In genomic region chr4:41681176-41681575, GRCm38 (mm10) we compare ENCODE assay signal across 22 mouse cellular contexts. TPM values are rescaled to one million over a fixed set of nuclear protein-coding genes. Genes with fewer than 3 reads are reported as not detected.
DNase-seq lines count a peak whose midpoint lies in the region; TF ChIP-seq lines count a peak whose summit lies in the region.
"Had no signal": no experiment of that assay in that cellular context is flagged by ENCODE, and none has a peak within 500 bp of the region (broad histone marks: within the 10 kb centered on the region; RNA-seq: fewer than 3 reads in every experiment).

No protein-coding gene starts in this region.

- TF ChIP-seq POLR2A in kidney, adult 2 months (IDR thresholded peaks at IDR 0.05; ENCODE audit: low read depth, low read length), result no peak

- H3K27ac ChIP-seq in layer of hippocampus, adult 2 months, result no peak overlapping the region
- H3K27ac ChIP-seq in kidney, adult 2 months (ENCODE audit: insufficient read depth, low read depth, low read length), result no peak overlapping the region
- H3K27ac ChIP-seq: embryonic facial prominence, embryonic 13.5 days; gastrocnemius, adult 2 months; intestine, embryonic 15.5 days; kidney, embryonic 15.5 days; neural tube, embryonic 15.5 days had no signal

- no peaks in the 10 kb centered on the region for H3K36me3 ChIP-seq in kidney, adult 2 months (ENCODE audit: control insufficient read depth, insufficient read depth, low read length)
- H3K36me3 ChIP-seq: embryonic facial prominence, embryonic 13.5 days; heart, embryonic 12.5 days; intestine, embryonic 15.5 days; kidney, embryonic 15.5 days; neural tube, embryonic 15.5 days had no signal

- no peaks in the 10 kb centered on the region for H3K27me3 ChIP-seq in kidney, adult 2 months (replicated peaks; ENCODE audit: control insufficient read depth, insufficient read depth, low read length)
- H3K27me3 ChIP-seq: embryonic facial prominence, embryonic 13.5 days; neural tube, embryonic 15.5 days had no signal

- peak; percentile 73 for DNase-seq in cerebellum, adult 9-11 months
- DNase-seq in cerebellum, adult 8-10 months, result no peak
- DNase-seq in layer of hippocampus, adult 2 months (ENCODE audit: low spot score in 2 of 2), result peak; percentile 51 to 58
- no peak for DNase-seq in layer of hippocampus, postnatal 36 days
- DNase-seq in right cerebral cortex, adult 2 months (ENCODE audit: low spot score in 2 of 2), result peak; percentile 39 to 41
- no peak for DNase-seq in right cerebral cortex, postnatal 4 days
- no peak for DNase-seq in kidney, adult 2 months
- DNase-seq: adrenal gland, postnatal 10 days; gastrocnemius, adult 2 months; heart, postnatal 36 days; liver; liver, postnatal 0 days; lung, postnatal 14 days; thymus, adult 2 months had no signal

- peaks cover 5% of the 10 kb centered on the region; the same call in 1 of the 2 replicates for H3K4me1 ChIP-seq in kidney, adult 2 months (ENCODE audit: control insufficient read depth, insufficient read depth, low read length)
- H3K4me1 ChIP-seq: megakaryocyte, embryonic 14.5 days had no signal

- H3K4me3 ChIP-seq in layer of hippocampus, adult 2 months, result no peak overlapping the region
- no peak overlapping the region for H3K4me3 ChIP-seq in kidney, adult 2 months (ENCODE audit: insufficient read depth, low read depth, low read length)
- H3K4me3 ChIP-seq: embryonic facial prominence, embryonic 13.5 days; gastrocnemius, adult 2 months; heart, embryonic 12.5 days; intestine, embryonic 15.5 days; kidney, embryonic 15.5 days; myocyte; neural tube, embryonic 15.5 days had no signal

- TF ChIP-seq CTCF in layer of hippocampus, adult 2 months (conservative IDR thresholded peaks at IDR 0.05), result no peak
- no peak for TF ChIP-seq CTCF in kidney, adult 2 months (conservative IDR thresholded peaks at IDR 0.05; ENCODE audit: insufficient read depth, insufficient read length, low read depth, low read length)

- 82% methylated on average over 4 of the region's 4 CpGs for WGBS in kidney, adult 2 months

RNA-seq across cellular contexts. Expression of gene Cntfr, which starts 15.7 kb away (rescaled TPM):
- total RNA-seq in layer of hippocampus, adult 2 months (2021), result 10 to 100 TPM; 96.5 to 98.8 TPM
- total RNA-seq in layer of hippocampus, postnatal 36 days (2021), result 10 to 100 TPM; 90.8 to 97.6 TPM
- polyA plus RNA-seq in kidney, adult 2 months (2012; rRNA removed), result 15.4 and 15.9 TPM in 2 replicates
- total RNA-seq: granulocyte monocyte progenitor cell, adult 5-6 weeks had no signal

RNA-seq across cellular contexts. Expression of gene Il11ra1, which starts 18.6 kb away (rescaled TPM):
- 10 to 100 TPM; 39.1 to 43.3 TPM for total RNA-seq in layer of hippocampus, adult 2 months (2021)
- total RNA-seq in layer of hippocampus, postnatal 36 days (2021), result 10 to 100 TPM; 37.0 to 38.0 TPM
- polyA plus RNA-seq in kidney, adult 2 months (2012; rRNA removed), result 125 and 126 TPM in 2 replicates

RNA-seq across cellular contexts. Expression of gene Rpp25l, which starts 32.2 kb away (rescaled TPM):
- 10 to 100 TPM; 29.4 to 31.0 TPM for total RNA-seq in layer of hippocampus, adult 2 months (2021)
- 10 to 100 TPM; 30.0 to 33.1 TPM for total RNA-seq in layer of hippocampus, postnatal 36 days (2021)
- 57.0 and 62.2 TPM in 2 replicates for polyA plus RNA-seq in kidney, adult 2 months (2012; rRNA removed)

RNA-seq across cellular contexts. Expression of gene Enho, which starts 41.1 kb away (rescaled TPM):
- 10 to 100 TPM; 59.7 to 62.0 TPM for total RNA-seq in layer of hippocampus, adult 2 months (2021)
- 10 to 100 TPM; 60.2 to 64.3 TPM for total RNA-seq in layer of hippocampus, postnatal 36 days (2021)
- polyA plus RNA-seq in kidney, adult 2 months (2012; rRNA removed), result 9.3 and 9.9 TPM in 2 replicates
- total RNA-seq: granulocyte monocyte progenitor cell, adult 5-6 weeks had no signal

RNA-seq across cellular contexts. Expression of gene Dctn3, which starts 41.8 kb away (rescaled TPM):
- total RNA-seq in layer of hippocampus, adult 2 months (2021), result 100 to 1,000 TPM; 136 to 153 TPM
- 100 to 1,000 TPM; 143 to 154 TPM for total RNA-seq in layer of hippocampus, postnatal 36 days (2021)
- 76.0 and 92.6 TPM in 2 replicates for polyA plus RNA-seq in kidney, adult 2 months (2012; rRNA removed)

Comparison
In these comparisons a context has a peak if more than half of its experiments do, and no peak if none do; other contexts are left out.
1. DNase-seq: peak in cerebellum, adult 9-11 months (single experiment), layer of hippocampus, adult 2 months (2 of 2) and right cerebral cortex, adult 2 months (2 of 2); none in cerebellum, adult 8-10 months (single experiment), layer of hippocampus, postnatal 36 days (0 of 2), right cerebral cortex, postnatal 4 days (single experiment) and kidney, adult 2 months (single experiment).